Mouse (Mus musculus) cerebral cortex, adult 2 months (tissue): ENCODE measurements around the gene Ppp5c.

Experiments
- WGBS: fragments of 180-500 bp; shearing (Covaris S2); methylation state at CpG from one replicate; pipeline ENCODE4 v1.1.7; 2018; 5-methylcytosine and 5-hydroxymethylcytosine counted together

Ppp5c gene

GRCm38 (mm10) chr7:17027588-17028343 lies at the start of gene Ppp5c:
Gene Ppp5c, minus strand, starts transcription at chr7:17027924.
- under 1% methylated on average over 58 of the region's 58 CpGs for WGBS

- 96% methylated on average over 1 of the region's 1 CpGs for WGBS
These were observed 48.8 kb upstream of the Ppp5c start for GRCm38 (mm10) chr7:17076542-17076941.

GRCm38 (mm10) chr7:17073904-17074615 lies 46.3 kb upstream of the Ppp5c start, which contains the start of gene Psg16:
Gene Psg16, plus strand, starts transcription at chr7:17074040.
- WGBS: 55% methylated on average over 23 of the region's 23 CpGs

- 55% methylated on average over 5 of the region's 5 CpGs for WGBS
These were observed 45.8 kb upstream of the Ppp5c start for GRCm38 (mm10) chr7:17073513-17073903.

GRCm38 (mm10) chr7:17067651-17068050 lies 39.9 kb upstream of the Ppp5c start:
- 78% methylated on average over 5 of the region's 5 CpGs for WGBS

GRCm38 (mm10) chr7:17066412-17066811 lies 38.7 kb upstream of the Ppp5c start:
- 0% methylated on average over 2 of the region's 2 CpGs for WGBS

- 89% methylated on average over 9 of the region's 9 CpGs for WGBS
These were observed 37.9 kb upstream of the Ppp5c start for GRCm38 (mm10) chr7:17065620-17066019.

GRCm38 (mm10) chr7:17062845-17063244 lies 35.1 kb upstream of the Ppp5c start:
- 24% methylated on average over 11 of the region's 11 CpGs for WGBS

- 2% methylated on average over 15 of the region's 15 CpGs for WGBS
These were observed 34.7 kb upstream of the Ppp5c start, which contains the start of gene Hif3a for GRCm38 (mm10) chr7:17062389-17062788. Gene Hif3a, minus strand, starts transcription at chr7:17062427.

GRCm38 (mm10) chr7:17060782-17061605 lies 33.3 kb upstream of the Ppp5c start:
- WGBS: 43% methylated on average over 21 of the region's 22 CpGs

- 17% methylated on average over 9 of the region's 9 CpGs for WGBS
These were observed 32.5 kb upstream of the Ppp5c start for GRCm38 (mm10) chr7:17060031-17060781.

GRCm38 (mm10) chr7:17059463-17059844 lies 31.7 kb upstream of the Ppp5c start:
- 71% methylated on average over 3 of the region's 3 CpGs for WGBS

GRCm38 (mm10) chr7:17058816-17059462 lies 31.2 kb upstream of the Ppp5c start:
- WGBS: 36% methylated on average over 8 of the region's 8 CpGs

- 22% methylated on average over 16 of the region's 16 CpGs for WGBS
These were observed 30.5 kb upstream of the Ppp5c start for GRCm38 (mm10) chr7:17058071-17058689.

- 39% methylated on average over 14 of the region's 14 CpGs for whole genome bisulfite sequencing
These were observed 29.1 kb upstream of the Ppp5c start for GRCm38 (mm10) chr7:17056601-17057523.

GRCm38 (mm10) chr7:17056081-17056581 lies 28.4 kb upstream of the Ppp5c start:
- WGBS: 2% methylated on average over 42 of the region's 42 CpGs

- WGBS: 93% methylated on average over 4 of the region's 4 CpGs
These were observed 27.7 kb upstream of the Ppp5c start for GRCm38 (mm10) chr7:17055287-17055946.

GRCm38 (mm10) chr7:17054325-17054989 lies 26.7 kb upstream of the Ppp5c start:
- WGBS: 93% methylated on average over 16 of the region's 16 CpGs
